Mouse (Mus musculus): ENCODE data around the gene Fkbp11.

DNA sequence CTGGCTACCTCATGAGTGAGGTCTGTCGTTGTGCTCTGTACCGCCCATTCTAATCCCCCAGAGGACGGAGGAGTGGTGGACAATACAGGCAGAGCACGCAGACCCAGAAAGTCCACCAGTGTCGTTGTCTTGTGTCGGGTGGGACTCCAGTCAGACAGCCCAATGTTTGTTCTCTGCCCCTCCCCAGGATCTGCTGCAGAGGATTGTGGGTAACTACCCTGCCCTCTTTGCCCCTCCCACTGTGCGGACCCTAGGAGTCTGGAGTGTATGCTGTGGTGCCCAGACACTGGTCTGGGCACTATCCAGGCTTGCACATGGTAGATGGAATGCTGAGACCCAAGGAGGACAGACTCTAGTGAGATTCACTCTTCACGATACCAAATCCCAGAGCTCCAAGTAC, 31.8 kb downstream of the Fkbp11 start:
- TF ChIP-seq POLR2A (IDR thresholded peaks at IDR 0.05; ENCODE audit: insufficient read depth, low read depth, low read length) (no peak), CTCF (IDR thresholded peaks at IDR 0.05; ENCODE audit: insufficient read depth, low read depth, low read length) (no peak)

Measured in olfactory bulb, adult 2 months (tissue).